Mouse (Mus musculus) bone marrow macrophage, adult 2 months (primary cell): ENCODE results near the gene Cacng8.

Source experiments
- CTCF ChIP-seq: IDR thresholded peaks from 2 replicates; pipeline ENCODE4 v1.5.1; 2012; ENCODE audit warnings: low read depth, mild to moderate bottlenecking, low read length, moderate library complexity
- POLR2A ChIP-seq: IDR thresholded peaks from 2 replicates; pipeline ENCODE4 v1.6.1; 2012; ENCODE audit warnings: mild to moderate bottlenecking, low read depth, low read length, borderline replicate concordance

DNA sequence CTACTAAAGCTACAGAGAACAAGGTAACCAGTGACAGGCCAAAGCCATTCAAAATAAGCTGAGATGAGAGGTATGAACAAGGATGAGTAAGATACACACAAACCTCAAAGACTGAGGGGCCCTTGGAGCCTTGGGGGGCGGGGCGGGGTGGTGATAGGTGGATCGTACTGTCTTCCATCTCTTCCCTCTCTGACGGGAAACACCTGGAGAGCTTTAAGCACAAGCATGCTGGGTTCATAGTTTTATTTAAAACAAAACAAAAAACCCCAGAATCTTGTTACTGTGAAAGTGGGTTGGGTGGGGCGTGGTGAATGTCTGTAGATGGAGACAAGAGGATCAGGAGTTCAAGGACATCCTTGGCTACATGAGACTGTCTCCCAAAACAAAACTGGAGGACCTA is 30.0 kb downstream of the Cacng8 start:
- TF ChIP-seq POLR2A (no peak), CTCF (no peak)
